Mouse (Mus musculus) neural tube, postnatal 0 days (tissue): ENCODE results near the gene Pip4k2b. TPM values are rescaled to one million over a fixed set of nuclear protein-coding genes. Genes with fewer than 3 reads are reported as not detected.

Experiments used
- microRNA-seq: library from miRNA; unstranded; fragments of <30 nt; microRNA quantifications from one replicate; pipeline ENCODE4, GENCODE M21; 2016
- polyA plus RNA-seq: library from polyadenylated mRNA; unstranded; fragments of >200 nt; fragmentation: Nextera tagmentation; extraction: Ambion mirVana; gene quantifications from 2 replicates; pipeline ENCODE4 v1.2.1, GENCODE M21; 2015

Gene Pip4k2b
- 5.4 and 5.6 TPM in 2 replicates for polyA plus RNA-seq

GRCm38 (mm10) chr11:97744063-97744717 lies at the start of gene Pip4k2b:
Pip4k2b (minus strand) TSS chr11:97744704.

GRCm38 (mm10) chr11:97781832-97782563 lies 37.5 kb upstream of the Pip4k2b start, which contains the start of gene Rpl23:
Rpl23 (minus strand) TSS chr11:97782437.

GRCm38 (mm10) chr11:97775808-97776496 lies 31.4 kb upstream of the Pip4k2b start, which contains the start of gene 1700001P01Rik:
1700001P01Rik (minus strand) TSS chr11:97775918.

DNA sequence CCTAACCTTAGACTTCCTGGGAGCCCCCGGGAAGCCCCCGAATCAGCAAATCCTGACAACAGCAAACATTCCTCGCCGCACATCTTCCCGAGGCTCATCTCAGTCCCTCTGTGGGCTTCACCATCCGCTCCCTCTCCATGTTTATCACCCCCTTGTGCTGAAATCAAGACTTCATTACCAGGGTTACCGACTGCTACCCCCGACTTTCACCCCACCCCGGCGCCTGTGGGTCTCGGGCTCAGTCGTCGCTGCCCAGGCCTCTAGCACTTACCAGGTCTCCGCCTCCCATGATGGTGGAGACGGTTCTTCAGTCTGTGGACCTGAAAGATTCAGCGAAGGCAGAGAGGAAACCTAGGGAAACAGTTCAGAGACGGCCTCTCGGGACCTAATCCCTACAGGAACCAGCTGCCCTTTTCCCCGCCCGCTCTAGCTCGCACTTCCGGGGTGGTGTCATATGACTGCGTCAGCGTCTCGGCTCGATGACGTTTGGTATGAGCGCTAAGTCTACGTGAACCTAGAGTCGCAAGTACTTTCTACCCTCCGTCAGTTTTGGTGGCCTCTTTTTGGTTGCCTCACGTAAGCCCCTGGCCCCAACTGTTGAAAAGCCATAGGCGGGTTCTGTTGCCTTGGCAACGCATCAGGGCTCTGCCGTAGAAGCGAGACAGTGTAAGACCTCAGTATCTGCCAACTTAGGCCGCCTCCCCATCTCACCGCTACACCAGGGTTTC lies 21.8 kb upstream of the Pip4k2b start, which contains the start of gene Cwc25:
TSS of gene Cwc25 (minus strand) at position 403 of the 728 bp plus-strand sequence.

DNA sequence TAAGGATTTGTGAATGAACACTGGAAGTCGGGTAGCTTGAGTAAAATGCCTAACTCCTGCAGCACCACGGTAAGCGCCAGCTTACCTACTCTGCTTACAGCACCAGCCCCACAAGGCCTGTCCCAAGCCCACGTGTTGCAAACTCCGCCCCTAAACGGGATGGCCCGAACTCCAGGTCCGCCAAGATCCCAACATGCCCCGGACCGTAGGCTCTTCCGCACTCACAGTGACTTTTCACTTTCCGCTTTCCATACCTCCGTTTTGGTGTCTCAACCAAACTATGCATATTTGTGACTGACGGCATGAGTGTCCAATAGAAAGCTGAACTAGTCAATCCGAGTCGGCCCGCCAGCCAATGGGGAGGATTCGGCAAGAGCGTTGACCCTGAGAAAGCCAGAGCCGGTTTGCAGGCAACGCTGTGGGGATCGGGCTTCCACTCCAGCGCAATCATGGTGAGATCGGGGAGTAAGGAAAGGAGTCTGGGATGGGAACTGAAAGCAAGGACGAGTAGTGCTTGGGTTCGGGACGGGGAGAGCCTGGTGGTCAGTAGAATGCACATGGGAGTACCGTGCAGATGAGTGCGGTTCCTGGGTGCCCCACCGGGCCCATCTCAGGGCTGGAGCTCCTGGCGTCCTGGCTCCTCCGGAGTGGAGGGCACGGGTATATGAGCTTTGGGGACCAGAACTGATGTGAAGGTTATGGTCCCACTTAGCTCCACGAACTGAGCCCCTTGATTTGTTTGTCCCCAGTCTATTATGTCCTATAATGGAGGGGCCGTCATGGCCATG lies 41.3 kb downstream of the Pip4k2b start, which contains the start of gene Psmb3:
TSS of gene Psmb3 (plus strand) at position 361 of the 788 bp plus-strand sequence.

GRCm38 (mm10) chr11:97700003-97700745 lies 44.3 kb downstream of the Pip4k2b start, which contains the start of gene Pcgf2:
Pcgf2 (minus strand) TSS chr11:97700497.

DNA sequence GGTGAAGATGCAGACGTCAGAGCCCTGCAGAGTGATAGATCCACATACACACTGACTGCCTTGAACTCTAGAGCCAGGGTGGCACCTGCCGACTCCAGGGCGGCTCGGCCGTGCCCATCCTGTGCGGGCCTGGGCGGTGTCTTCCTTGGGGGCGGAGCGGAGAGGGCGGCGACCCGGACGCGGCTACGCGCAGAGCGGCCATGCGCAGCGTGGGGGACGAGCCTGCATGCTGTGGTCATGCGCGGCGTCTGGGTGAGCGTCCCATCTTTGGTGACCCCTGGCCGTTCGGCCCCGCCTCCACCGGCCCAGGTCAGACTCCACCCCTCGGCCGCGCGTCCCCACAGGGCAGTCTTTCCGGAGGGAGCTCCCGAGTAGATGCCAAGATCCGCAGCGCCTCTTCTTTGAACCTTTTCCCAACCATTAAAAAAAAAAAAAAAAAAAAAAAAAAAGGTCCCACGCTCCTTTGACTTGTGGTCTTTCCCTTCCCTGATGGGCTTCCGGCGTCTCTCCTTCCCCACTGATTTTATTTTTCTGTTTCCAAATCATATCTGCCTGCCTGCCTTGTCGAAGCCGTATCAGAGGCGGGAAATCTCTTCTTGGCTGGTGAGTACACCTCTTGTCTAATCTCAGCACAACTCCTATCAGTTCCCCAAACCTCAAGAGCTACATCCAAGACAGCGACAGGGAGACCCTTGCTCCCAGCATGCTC lies 58.7 kb downstream of the Pip4k2b start, which contains the start of gene Cisd3:
TSS of gene Cisd3 (plus strand) at position 214 of the 709 bp plus-strand sequence.

Small RNAs within 50 kb of the gene (microRNA-seq; reads per million reads assigned to microRNA genes)
- not detected for gene Mir6927
- gene Mir8102 = not detected

Other genes starting within 250 kb of the Pip4k2b start
- 0.78 and 0.79 TPM in 2 replicates for gene 4933428G20Rik, start 244.4 kb downstream of the Pip4k2b start, polyA plus RNA-seq
- gene Srcin1, start 168.5 kb downstream of the Pip4k2b start, polyA plus RNA-seq = 16.2 and 17.6 TPM in 2 replicates
- 2.5 and 3.6 TPM in 2 replicates for gene Epop, start 115.0 kb downstream of the Pip4k2b start, polyA plus RNA-seq
- 1.8 and 2.6 TPM in 2 replicates for gene Mllt6, start 81.3 kb downstream of the Pip4k2b start, polyA plus RNA-seq
- 57.5 and 58.6 TPM in 2 replicates for gene Cisd3, start 58.9 kb downstream of the Pip4k2b start, polyA plus RNA-seq
- 12.8 and 18.4 TPM in 2 replicates for gene Pcgf2, start 44.2 kb downstream of the Pip4k2b start, polyA plus RNA-seq
- 528 and 544 TPM in 2 replicates for gene Psmb3, start 41.3 kb downstream of the Pip4k2b start, polyA plus RNA-seq
- 12.0 and 12.6 TPM in 2 replicates for gene Cwc25, start 21.9 kb upstream of the Pip4k2b start, polyA plus RNA-seq
- gene 1700001P01Rik, start 31.2 kb upstream of the Pip4k2b start, polyA plus RNA-seq = 0.26 and 0.53 TPM in 2 replicates
- gene Rpl23, start 37.7 kb upstream of the Pip4k2b start, polyA plus RNA-seq = 338 and 378 TPM in 2 replicates
- gene Lasp1, start 54.3 kb upstream of the Pip4k2b start, polyA plus RNA-seq = 111 and 130 TPM in 2 replicates
- gene B230217C12Rik, start 96.1 kb upstream of the Pip4k2b start, polyA plus RNA-seq = 44.2 and 46.7 TPM in 2 replicates
- gene Fbxo47, start 139.4 kb upstream of the Pip4k2b start, polyA plus RNA-seq = 0.25 and 0.45 TPM in 2 replicates
- 3.7 and 4.3 TPM in 2 replicates for gene Plxdc1, start 241.7 kb upstream of the Pip4k2b start, polyA plus RNA-seq